Mouse (Mus musculus): ENCODE measurements around the gene Kremen2.

GRCm38 (mm10) chr17:23744651-23745050 is 982 bp downstream of the Kremen2 start:
- TF ChIP-seq CTCF (IDR thresholded peaks at IDR 0.05) (no peak), EP300 (IDR thresholded peaks at IDR 0.05) (no peak)
